Mouse (Mus musculus): ENCODE results near the gene Zdhhc16. TPM values are rescaled to one million over a fixed set of nuclear protein-coding genes. Genes with fewer than 3 reads are reported as not detected.

The Zdhhc16 gene
- polyA plus RNA-seq, 1 experiment from 2014 or later: 70.7 TPM

GRCm38 (mm10) chr19:41901696-41902095 lies 31.6 kb upstream of the Zdhhc16 start:
- no peaks in the 10 kb centered on the region for H3K27me3 ChIP-seq (ENCODE audit: control insufficient read depth, insufficient read depth, low read length)
- DNase-seq (ENCODE audit: low spot score) (no peak), ATAC-seq (replicated peaks; ENCODE audit: low FRiP score) (no peak)
- no peaks in the 10 kb centered on the region for H3K36me3 ChIP-seq (ENCODE audit: control insufficient read depth, insufficient read depth, low read length)
- H3K4me3 ChIP-seq (ENCODE audit: low read depth, low read length): no peak overlapping the region
- no peaks in the 10 kb centered on the region for H3K9me3 ChIP-seq (ENCODE audit: control insufficient read depth, low read length)
- 46% methylated on average over 2 of the region's 2 CpGs for WGBS
- no peak overlapping the region for H3K9ac ChIP-seq (ENCODE audit: low read length)
- no peak overlapping the region for H3K27ac ChIP-seq (ENCODE audit: low read depth, low read length)
- H3K4me1 ChIP-seq (replicated peaks; ENCODE audit: control insufficient read depth, insufficient read depth, low read length): no peaks in the 10 kb centered on the region
- H3K4me2 ChIP-seq (ENCODE audit: low read depth, low read length, severe bottlenecking): no peak overlapping the region

- H3K4me2 ChIP-seq (ENCODE audit: low read depth, low read length, severe bottlenecking): no peak overlapping the region
- 87% methylated on average over 10 of the region's 10 CpGs for WGBS
- no peak overlapping the region for H3K9ac ChIP-seq (ENCODE audit: low read length)
- no peaks in the 10 kb centered on the region for H3K27me3 ChIP-seq (ENCODE audit: control insufficient read depth, insufficient read depth, low read length)
- no peaks in the 10 kb centered on the region for H3K9me3 ChIP-seq (ENCODE audit: control insufficient read depth, low read length)
- no peaks in the 10 kb centered on the region for H3K4me1 ChIP-seq (replicated peaks; ENCODE audit: control insufficient read depth, insufficient read depth, low read length)
- no peak overlapping the region for H3K27ac ChIP-seq (ENCODE audit: low read depth, low read length)
- ATAC-seq (replicated peaks; ENCODE audit: low FRiP score): no peak
- no peaks in the 10 kb centered on the region for H3K36me3 ChIP-seq (ENCODE audit: control insufficient read depth, insufficient read depth, low read length)
- no peak overlapping the region for H3K4me3 ChIP-seq (ENCODE audit: low read depth, low read length)
- DNase-seq (ENCODE audit: low spot score): no peak
Measured at GRCm38 (mm10) chr19:41902848-41903593, 30.3 kb upstream of the Zdhhc16 start.

- ATAC-seq (replicated peaks; ENCODE audit: low FRiP score) (no peak), DNase-seq (ENCODE audit: low spot score) (no peak)
- H3K4me2 ChIP-seq (ENCODE audit: low read depth, low read length, severe bottlenecking): no peak overlapping the region
Measured at GRCm38 (mm10) chr19:41905246-41905645, 28.0 kb upstream of the Zdhhc16 start.

GRCm38 (mm10) chr19:41906311-41907078 lies 26.8 kb upstream of the Zdhhc16 start:
- H3K9ac ChIP-seq (ENCODE audit: low read length): no peak overlapping the region
- no peak overlapping the region for H3K27ac ChIP-seq (ENCODE audit: low read depth, low read length)
- H3K4me2 ChIP-seq (ENCODE audit: low read depth, low read length, severe bottlenecking): no peak overlapping the region
- 66% methylated on average over 6 of the region's 6 CpGs for WGBS
- no peaks in the 10 kb centered on the region for H3K4me1 ChIP-seq (replicated peaks; ENCODE audit: control insufficient read depth, insufficient read depth, low read length)
- DNase-seq (ENCODE audit: low spot score) (no peak), ATAC-seq (replicated peaks; ENCODE audit: low FRiP score) (no peak)
- no peak overlapping the region for H3K4me3 ChIP-seq (ENCODE audit: low read depth, low read length)
- H3K27me3 ChIP-seq (ENCODE audit: control insufficient read depth, insufficient read depth, low read length): no peaks in the 10 kb centered on the region
- H3K36me3 ChIP-seq (ENCODE audit: control insufficient read depth, insufficient read depth, low read length): no peaks in the 10 kb centered on the region
- no peaks in the 10 kb centered on the region for H3K9me3 ChIP-seq (ENCODE audit: control insufficient read depth, low read length)

More at GRCm38 (mm10) chr19:41905246-41905645, 28.0 kb upstream of the Zdhhc16 start:
- Histone ChIP-seq H3K27ac (ENCODE audit: low read depth, low read length) (no peak overlapping the region), H3K27me3 (ENCODE audit: control insufficient read depth, insufficient read depth, low read length) (no peaks in the 10 kb centered on the region), H3K36me3 (ENCODE audit: control insufficient read depth, insufficient read depth, low read length) (no peaks in the 10 kb centered on the region), H3K9me3 (ENCODE audit: control insufficient read depth, low read length) (no peaks in the 10 kb centered on the region), H3K4me1 (replicated peaks; ENCODE audit: control insufficient read depth, insufficient read depth, low read length) (no peaks in the 10 kb centered on the region), H3K9ac (ENCODE audit: low read length) (no peak overlapping the region), H3K4me3 (ENCODE audit: low read depth, low read length) (no peak overlapping the region)
- 93% methylated on average over 2 of the region's 2 CpGs for WGBS

GRCm38 (mm10) chr19:41907079-41907760 lies 26.1 kb upstream of the Zdhhc16 start:
- DNase-seq (ENCODE audit: low spot score): no peak
- H3K9ac ChIP-seq (ENCODE audit: low read length): no peak overlapping the region
- WGBS: 59% methylated on average over 8 of the region's 8 CpGs
- no peak for ATAC-seq (replicated peaks; ENCODE audit: low FRiP score)
- no peaks in the 10 kb centered on the region for H3K36me3 ChIP-seq (ENCODE audit: control insufficient read depth, insufficient read depth, low read length)
- no peaks in the 10 kb centered on the region for H3K9me3 ChIP-seq (ENCODE audit: control insufficient read depth, low read length)
- H3K4me1 ChIP-seq (replicated peaks; ENCODE audit: control insufficient read depth, insufficient read depth, low read length): no peaks in the 10 kb centered on the region
- no peaks in the 10 kb centered on the region for H3K27me3 ChIP-seq (ENCODE audit: control insufficient read depth, insufficient read depth, low read length)
- H3K4me3 ChIP-seq (ENCODE audit: low read depth, low read length): no peak overlapping the region
- no peak overlapping the region for H3K4me2 ChIP-seq (ENCODE audit: low read depth, low read length, severe bottlenecking)
- no peak overlapping the region for H3K27ac ChIP-seq (ENCODE audit: low read depth, low read length)

- Histone ChIP-seq H3K4me3 (ENCODE audit: low read depth, low read length) (no peak overlapping the region), H3K9me3 (ENCODE audit: control insufficient read depth, low read length) (no peaks in the 10 kb centered on the region), H3K4me1 (replicated peaks; ENCODE audit: control insufficient read depth, insufficient read depth, low read length) (peaks cover 2% of the 10 kb centered on the region), H3K9ac (ENCODE audit: low read length) (no peak overlapping the region), H3K4me2 (ENCODE audit: low read depth, low read length, severe bottlenecking) (no peak overlapping the region), H3K36me3 (ENCODE audit: control insufficient read depth, insufficient read depth, low read length) (no peaks in the 10 kb centered on the region), H3K27ac (ENCODE audit: low read depth, low read length) (no peak overlapping the region), H3K27me3 (ENCODE audit: control insufficient read depth, insufficient read depth, low read length) (no peaks in the 10 kb centered on the region)
- ATAC-seq (replicated peaks; ENCODE audit: low FRiP score): no peak
- WGBS: 95% methylated on average over 3 of the region's 3 CpGs
- no peak for DNase-seq (ENCODE audit: low spot score)
Measured at GRCm38 (mm10) chr19:41908736-41909135, 24.5 kb upstream of the Zdhhc16 start.

GRCm38 (mm10) chr19:41910396-41910795 lies 22.9 kb upstream of the Zdhhc16 start:
- 82% methylated on average over 2 of the region's 2 CpGs for WGBS
- no peak overlapping the region for H3K4me2 ChIP-seq (ENCODE audit: low read depth, low read length, severe bottlenecking)
- no peak for DNase-seq (ENCODE audit: low spot score)
- ATAC-seq (replicated peaks; ENCODE audit: low FRiP score): no peak
- no peaks in the 10 kb centered on the region for H3K27me3 ChIP-seq (ENCODE audit: control insufficient read depth, insufficient read depth, low read length)
- no peaks in the 10 kb centered on the region for H3K9me3 ChIP-seq (ENCODE audit: control insufficient read depth, low read length)
- H3K27ac ChIP-seq (ENCODE audit: low read depth, low read length): no peak overlapping the region
- H3K9ac ChIP-seq (ENCODE audit: low read length): no peak overlapping the region
- peaks cover 5% of the 10 kb centered on the region for H3K4me1 ChIP-seq (replicated peaks; ENCODE audit: control insufficient read depth, insufficient read depth, low read length)
- no peaks in the 10 kb centered on the region for H3K36me3 ChIP-seq (ENCODE audit: control insufficient read depth, insufficient read depth, low read length)
- no peak overlapping the region for H3K4me3 ChIP-seq (ENCODE audit: low read depth, low read length)

GRCm38 (mm10) chr19:41911178-41912073 lies 21.9 kb upstream of the Zdhhc16 start, which contains the start of gene Pgam1:
Gene Pgam1 (plus strand): TSS chr19:41911923.
- 6% methylated on average over 51 of the region's 54 CpGs for WGBS
- peak; percentile 92 for ATAC-seq (replicated peaks; ENCODE audit: low FRiP score)

More at GRCm38 (mm10) chr19:41911178-41912073, 21.9 kb upstream of the Zdhhc16 start, which contains the start of gene Pgam1:
- no peaks in the 10 kb centered on the region for H3K9me3 ChIP-seq (ENCODE audit: control insufficient read depth, low read length)
- peak within 1 kb of the TSS; percentile 96 for H3K4me3 ChIP-seq (ENCODE audit: low read depth, low read length)
- H3K27me3 ChIP-seq (ENCODE audit: control insufficient read depth, insufficient read depth, low read length): no peaks in the 10 kb centered on the region
- H3K9ac ChIP-seq (ENCODE audit: low read length): peak within 1 kb of the TSS; percentile 97
- H3K27ac ChIP-seq (ENCODE audit: low read depth, low read length): peak within 1 kb of the TSS; percentile 85
- peaks cover 5% of the 10 kb centered on the region for H3K4me1 ChIP-seq (replicated peaks; ENCODE audit: control insufficient read depth, insufficient read depth, low read length)
- peak; percentile 100 for DNase-seq (ENCODE audit: low spot score)
- peaks cover 6% of the 10 kb centered on the region; the same call in 1 of the 2 replicates for H3K36me3 ChIP-seq (ENCODE audit: control insufficient read depth, insufficient read depth, low read length)
- peak within 1 kb of the TSS; percentile 60 for H3K4me2 ChIP-seq (ENCODE audit: low read depth, low read length, severe bottlenecking)
